Mouse (Mus musculus): ENCODE measurements at regions not wholly inside any gene's neighbourhood (a gene's known extent, or its start where the extent isn't known, plus 50 kb on each side); places are given as distances from the start of the nearest gene placed in this dataset.

DNA sequence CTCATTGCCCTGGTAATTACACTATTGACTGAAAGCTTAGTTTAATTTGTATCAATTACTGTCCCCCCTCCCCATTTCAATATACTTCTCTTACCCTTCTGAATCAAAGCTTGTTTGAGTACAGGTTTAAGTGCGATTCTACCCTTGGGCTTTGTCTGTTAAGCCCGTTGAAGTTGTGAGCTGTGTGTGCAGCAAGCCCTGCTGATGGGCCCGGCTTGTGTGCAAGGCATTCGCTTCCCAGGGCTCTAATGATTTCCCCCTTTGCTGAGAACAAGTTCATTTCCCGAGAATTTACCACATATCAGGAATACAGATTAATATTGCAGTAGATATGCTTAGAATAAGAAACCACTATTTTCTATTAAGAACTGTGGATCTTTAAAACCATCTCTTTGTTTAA, 460.6 kb downstream of the Dok5 start:
- no peak for DNase-seq (ENCODE audit: low spot score in 2 of 2)
